Mouse (Mus musculus): ENCODE data around the gene Rph3a.
"Not testable (repeated sequence)": the region's sequence is repeated elsewhere in the genome, so short reads cannot be mapped to it uniquely, and the experiment has no call there.

Rph3a gene

DNA sequence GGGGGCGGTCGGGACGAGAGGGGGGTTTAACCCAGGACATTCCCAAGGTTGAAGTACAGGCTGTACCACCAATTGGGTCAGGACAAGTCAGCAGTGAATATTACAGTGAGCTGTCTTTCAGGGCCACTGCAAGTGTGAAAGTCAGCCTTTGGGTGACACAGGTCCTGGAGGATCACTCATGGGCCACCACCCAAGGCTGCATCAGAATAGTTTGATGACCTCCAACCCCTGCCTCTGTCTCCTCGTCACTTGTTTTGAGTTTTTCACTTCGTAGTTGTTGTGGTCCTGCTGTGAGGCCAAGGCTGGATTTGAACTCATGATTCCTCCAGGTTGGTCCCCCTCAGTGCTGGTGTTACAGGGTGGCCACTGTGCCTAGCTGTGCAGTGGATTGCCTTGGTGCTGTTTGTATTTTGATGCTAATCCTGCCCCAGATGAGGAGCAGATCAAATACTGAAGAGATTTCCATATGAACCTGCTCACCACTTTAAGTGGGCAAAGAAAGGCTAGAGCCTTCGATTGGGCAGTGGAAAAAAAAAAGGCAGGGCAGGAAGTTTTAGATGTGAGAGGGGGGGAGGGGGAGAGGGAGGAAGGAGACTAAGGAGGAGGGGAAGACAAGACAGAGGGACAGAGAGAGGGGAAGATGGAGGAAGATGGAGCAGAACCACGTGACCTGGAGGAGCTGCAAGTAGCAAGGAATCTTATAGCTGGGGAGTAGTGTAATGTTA is 101.5 kb downstream of the Rph3a start:
- DNase-seq (ENCODE audit: low read depth), result no peak

DNA sequence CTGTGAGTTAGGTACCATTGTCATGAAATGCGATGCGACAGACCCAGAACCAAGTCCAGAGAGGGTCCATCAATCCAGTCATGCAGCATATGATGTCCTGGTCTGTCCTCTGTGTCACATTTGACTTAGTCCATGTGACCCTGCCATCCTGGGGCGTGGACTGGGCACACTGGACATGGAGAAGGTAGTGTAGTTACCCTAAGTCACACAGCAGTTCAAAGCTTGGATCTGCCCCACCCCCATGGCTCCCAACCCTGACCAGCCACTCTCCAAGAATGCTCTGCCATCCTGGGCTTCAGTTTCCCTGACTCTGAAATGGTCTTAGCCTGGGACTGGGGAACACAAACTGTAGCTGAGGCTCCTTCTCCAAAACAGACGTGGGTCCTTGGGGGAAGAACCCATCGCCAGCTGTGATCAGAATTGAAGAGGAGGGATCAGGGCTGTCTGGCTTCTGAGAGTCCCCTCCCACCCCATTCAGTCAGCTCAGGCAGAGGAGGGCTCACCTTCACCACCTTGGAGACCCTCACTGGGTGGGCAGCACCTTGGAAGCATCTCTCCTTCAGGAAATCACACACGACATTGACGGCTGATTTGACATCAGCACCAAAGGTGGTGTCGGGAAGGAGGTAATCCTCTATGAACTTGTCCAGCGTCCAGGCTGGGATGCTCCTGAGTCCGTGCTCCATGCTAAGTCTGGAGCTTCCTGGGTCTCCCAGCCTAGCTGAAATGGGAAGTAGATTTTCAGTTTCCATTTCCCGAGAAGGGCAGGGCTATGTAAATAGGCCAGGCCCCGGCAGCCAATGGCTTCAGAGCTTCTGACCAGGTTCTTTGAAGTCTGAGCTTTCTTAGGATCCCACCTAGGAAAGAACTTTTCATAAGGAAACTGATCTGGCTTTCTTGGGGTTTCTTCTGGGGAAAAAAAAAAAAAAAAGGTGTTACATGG is 102.8 kb downstream of the Rph3a start, which contains the start of gene Oas1a:
Gene Oas1a (minus strand): TSS at position 731 of the 943 bp plus-strand sequence.
- DNase-seq (ENCODE audit: low read depth), result peak; percentile 13

DNA sequence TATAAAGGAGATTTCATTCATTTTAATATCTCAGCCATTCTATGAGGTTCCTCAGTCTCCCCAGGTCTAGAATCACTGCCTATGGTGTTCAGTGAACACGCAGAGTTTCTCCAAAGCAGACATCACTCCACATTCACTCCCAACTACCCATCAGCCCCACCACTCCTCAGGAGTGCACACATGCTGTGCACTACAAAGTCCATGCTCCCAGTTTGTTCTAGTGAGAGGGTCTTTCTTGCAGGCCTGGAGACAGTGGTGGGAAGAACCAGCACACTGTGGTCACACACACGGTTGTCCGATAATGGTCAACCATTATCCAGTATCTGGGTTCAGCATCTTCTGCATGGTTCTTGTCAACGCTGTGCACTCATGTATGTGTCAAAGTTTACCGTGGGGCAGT is 107.8 kb downstream of the Rph3a start:
- no peak for DNase-seq (ENCODE audit: low read depth)

DNA sequence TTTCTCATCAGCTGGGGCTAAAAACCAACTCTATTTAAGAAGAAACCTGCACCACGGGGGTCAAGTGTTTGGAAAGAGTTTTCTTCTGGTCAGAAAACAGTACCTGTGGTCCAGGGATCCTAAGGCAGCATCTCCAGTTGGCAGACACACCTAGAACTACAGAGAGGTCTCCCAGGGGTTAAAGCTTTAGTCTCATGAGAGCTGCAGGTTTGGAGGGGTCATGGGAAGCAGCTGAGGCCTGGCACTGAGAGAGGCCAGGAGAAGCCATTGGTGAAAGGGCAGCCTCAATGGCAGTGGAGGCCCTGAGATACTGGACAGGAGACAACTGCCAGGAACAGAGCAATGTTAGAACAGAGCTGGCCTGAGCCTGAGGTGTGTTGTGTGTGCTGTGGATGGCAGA is 109.2 kb downstream of the Rph3a start:
- no peak for DNase-seq (ENCODE audit: low read depth)

DNA sequence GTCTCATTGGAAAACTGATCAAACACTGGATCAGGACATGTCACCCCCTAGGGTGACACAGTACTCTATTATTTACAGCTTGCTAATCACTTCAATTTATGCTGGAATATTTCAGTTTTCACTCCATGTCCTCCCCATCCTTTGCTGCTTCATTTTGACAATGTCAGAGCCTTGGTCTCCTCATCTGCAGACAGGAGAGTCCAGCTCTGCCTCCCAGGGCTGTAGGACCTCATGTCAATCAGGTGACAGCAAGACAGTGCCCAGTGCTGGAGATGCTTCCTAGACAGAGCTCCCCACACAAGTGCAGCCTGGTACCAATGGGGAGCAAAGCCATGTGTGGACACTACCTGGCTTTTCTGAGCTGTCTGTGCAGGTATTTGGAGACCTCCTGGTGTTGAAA is 111.2 kb downstream of the Rph3a start:
- DNase-seq (ENCODE audit: low read depth), result no peak

DNA sequence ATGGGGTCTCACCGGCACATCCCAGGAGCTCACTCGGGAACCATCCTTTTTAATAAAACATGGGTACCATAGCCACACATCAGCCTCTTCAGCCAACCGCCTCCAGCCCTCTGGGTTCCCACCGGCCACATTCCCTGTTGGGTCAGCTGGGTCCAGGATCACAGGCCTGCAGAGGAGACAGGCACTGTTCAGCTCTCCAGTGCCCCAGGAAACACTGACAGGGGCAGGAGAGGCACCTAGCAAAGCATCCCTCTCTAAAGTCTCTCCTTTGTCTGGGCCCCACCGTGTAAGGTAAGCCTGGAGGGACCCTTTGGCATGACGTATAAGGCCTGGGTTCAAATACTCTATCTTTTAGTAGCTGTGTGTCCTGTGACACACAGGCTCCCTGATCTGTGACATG is 111.6 kb downstream of the Rph3a start:
- no peak for DNase-seq (ENCODE audit: low read depth)

DNA sequence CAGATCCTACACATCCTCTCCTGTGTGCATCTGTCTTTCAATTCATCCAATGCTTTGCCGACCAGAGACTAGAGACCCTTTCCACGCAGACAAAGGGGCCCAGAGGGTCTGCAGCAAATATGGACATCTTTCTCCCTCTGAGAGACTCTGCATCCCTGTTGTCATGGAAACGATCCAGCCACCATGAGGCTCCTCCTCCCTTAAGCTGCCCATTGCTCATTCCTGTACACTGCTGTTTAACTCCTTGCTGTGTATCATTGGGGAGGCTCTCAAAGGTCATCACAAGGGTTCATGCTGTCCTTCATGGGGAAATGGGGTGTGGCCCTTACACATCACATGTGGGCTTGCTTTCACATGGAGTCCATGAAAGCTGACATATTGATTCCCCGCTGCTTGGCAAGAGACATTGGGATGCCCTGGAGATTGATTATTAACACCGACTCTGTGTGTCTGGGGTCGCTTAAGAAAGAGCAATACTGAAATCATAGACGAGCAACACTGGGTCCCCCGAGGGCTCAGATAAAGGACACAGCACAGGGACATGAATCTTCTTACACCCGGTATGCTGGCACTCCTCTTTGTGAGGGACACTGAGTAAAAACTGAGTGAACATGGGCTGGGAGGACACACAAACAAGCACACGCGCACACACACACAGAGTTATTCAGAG is 114.5 kb downstream of the Rph3a start:
- no peak for DNase-seq (ENCODE audit: low read depth)

DNA sequence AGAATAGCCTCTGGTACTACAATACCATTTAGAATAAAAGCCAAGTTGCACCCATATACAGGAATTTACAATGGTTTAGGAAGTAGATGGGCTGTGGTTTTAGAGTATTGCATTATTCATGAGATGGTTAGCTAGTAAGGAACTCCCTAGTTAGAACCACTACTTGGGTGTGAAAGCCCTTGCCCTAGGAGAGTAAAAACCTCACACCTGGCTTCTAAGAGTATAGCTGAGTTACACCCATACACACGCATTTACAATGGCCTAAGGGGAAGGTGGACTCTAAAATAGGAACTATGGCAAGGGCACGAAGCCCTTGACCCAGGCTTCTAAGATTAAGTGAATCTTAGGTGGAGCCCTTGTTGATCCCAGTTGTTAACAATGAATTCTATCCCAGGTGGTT is 115.2 kb downstream of the Rph3a start:
- not testable (repeated sequence) for DNase-seq (ENCODE audit: low read depth)

DNA sequence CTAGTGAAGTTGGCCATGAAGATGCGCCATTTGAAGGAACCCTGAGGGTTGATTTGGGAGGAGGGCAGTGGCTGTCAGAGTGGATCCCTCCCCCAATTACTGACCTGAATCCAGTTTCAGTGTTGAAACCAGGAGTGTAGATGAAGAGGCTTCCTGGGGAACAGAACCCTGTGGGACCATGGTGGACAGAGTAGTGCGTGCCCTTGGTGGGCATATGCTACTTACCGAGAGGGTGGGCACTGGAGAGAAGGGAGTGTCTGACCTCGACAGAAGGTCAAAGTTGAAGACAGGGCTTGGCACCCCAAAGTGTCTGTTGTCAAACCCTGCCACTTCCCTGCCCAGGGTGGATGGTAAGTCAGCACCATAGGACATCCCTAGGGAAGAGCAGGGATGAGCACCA is 116.0 kb downstream of the Rph3a start:
- DNase-seq (ENCODE audit: low read depth), result not testable (repeated sequence)

DNA sequence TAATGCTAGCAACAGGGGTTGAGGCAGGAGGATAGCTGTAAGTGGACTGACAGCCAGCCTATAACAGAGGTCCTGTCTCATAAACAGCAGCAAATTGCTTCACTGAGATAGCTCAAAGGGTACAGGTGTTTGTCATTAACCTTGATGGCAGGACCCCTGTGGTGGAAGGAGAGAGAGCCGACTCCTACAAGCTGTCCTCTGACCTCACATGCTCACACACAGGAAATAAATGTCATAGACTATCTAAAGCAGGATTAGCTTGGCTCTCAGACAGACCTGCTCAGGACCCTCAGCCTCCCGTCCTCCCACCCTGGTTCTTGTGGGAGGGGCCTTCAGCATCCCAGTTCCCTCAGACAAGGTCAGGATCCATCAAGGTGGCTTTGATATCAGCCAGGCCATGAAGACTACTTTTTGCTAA is 117.6 kb downstream of the Rph3a start:
- no peak for DNase-seq (ENCODE audit: low read depth)

DNA sequence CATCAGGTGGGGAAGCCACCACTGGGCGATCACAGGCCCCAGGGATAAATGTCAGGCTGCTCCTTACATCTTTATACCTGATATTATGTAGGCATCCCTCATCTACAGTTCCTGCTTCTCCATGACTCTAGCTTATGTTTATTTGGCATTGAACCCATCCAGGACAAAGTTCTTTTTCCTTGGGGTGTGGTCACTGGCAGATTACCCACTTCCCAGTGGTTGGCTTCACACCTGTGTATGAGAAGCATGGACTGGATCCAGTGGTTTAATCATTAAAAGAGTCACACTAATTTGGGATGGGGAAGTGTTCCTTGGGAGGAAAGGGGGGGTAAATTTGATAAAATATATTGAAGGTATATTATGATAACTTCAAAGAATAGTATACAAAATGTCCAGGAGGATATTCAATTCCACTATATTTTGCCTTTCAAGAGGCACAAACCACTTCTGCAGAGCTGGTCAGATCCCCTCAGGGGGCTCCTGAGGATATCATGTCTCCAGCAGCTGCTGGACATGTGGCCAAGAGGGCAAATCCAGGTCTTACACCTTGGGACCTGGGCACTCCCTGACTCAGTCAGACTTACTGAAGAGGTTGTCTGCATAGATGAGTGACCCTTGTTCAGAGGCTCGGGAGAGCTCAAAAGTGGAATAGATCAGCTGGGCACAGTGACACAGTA is 118.2 kb downstream of the Rph3a start:
- DNase-seq (ENCODE audit: low read depth), result not testable (repeated sequence)

DNA sequence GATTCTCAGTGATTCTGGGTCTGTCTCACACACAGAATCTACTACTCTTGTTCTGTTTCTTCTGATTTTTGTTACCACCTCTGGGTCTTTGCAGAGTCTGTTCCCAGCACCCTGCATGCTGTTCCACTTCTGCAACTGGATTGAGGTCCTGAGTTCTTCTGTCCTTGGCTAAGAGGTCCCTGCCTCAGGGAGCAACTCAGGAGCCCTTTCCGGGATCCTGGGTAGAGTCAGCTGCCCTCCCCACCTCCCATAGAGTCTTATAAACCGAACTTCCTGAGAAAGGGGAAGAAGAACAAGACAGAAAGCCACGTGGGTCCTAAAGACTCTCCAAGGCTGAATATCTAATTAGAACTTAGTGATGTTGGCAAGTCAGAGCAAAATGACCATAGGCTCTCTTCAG is 118.9 kb downstream of the Rph3a start:
- DNase-seq (ENCODE audit: low read depth), result no peak
